Mouse (Mus musculus) NIH3T3 (cell line): ENCODE results near the gene Itgb1bp1.

ENCODE experiments used
- DNase-seq: peaks from one replicate; pipeline ENCODE4 v3.0.0-alpha.2; 2012; ENCODE audit warnings: low read depth

The Itgb1bp1 gene

DNA sequence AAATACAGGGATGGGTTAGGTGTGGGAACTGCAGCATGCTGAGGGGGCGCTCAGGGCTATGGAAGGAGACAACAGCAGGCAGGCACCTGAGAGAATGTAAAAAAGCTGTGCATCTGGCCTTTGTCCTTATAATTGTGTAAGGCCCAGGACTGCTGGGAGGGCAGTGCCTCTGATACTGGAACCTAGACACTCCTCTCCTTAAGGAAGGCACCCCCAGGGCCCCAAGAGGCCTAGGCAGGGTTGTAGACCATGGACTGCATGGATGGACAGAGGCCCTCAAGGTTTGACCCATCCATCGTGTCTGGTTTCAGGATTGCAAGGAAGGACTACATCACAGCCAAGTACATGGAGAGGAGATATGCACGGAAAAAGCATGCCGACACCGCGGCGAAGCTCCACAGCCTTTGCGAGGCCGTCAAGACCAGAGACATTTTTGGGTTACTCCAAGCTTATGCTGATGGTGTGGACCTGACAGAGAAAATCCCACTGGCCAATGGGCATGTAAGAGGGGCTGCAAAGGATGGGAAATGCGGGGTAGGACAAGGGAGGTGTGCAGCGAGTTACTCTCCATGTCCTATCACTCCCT, 41.6 kb downstream of the Itgb1bp1 start:
- DNase-seq: no peak

DNA sequence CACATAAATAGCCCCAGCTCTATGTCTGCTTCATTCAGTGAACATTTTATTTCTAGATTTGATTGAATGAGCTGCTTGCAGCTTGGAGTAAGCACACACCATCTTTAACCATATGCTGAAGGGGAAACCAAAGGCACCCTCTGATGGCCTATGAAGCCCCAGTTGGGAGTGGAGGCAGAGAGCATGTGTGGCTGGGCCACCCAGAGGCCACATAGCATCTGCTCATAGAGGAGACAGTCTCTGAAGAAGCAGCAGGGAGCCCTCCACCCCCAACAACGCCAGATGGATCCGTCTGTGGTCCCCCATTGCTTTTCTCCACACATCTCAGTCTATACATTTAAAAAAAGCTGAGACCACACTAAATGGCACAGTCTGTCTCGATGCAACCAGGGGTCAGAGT, 44.1 kb downstream of the Itgb1bp1 start:
- no peak for DNase-seq

DNA sequence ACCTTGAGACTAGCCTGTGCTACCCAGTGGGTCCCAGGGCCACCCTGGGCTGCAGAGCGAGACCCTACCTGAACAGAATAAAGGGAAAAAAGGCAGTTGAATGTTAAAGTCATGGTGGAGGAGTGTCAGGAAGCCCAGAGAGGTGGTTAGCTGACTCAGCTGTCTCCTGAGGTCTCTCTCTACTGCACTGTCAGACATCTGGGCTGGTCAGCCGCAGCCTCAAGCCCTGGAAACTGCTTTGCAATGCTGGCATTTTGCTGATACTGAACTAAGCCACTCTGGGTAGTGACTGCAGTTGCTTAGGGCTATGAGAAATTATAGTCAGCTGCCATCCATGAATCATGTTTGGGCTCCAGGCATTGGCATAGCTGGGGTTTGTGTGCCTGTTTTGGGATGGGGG, 51.5 kb downstream of the Itgb1bp1 start:
- DNase-seq: peak; percentile 34

DNA sequence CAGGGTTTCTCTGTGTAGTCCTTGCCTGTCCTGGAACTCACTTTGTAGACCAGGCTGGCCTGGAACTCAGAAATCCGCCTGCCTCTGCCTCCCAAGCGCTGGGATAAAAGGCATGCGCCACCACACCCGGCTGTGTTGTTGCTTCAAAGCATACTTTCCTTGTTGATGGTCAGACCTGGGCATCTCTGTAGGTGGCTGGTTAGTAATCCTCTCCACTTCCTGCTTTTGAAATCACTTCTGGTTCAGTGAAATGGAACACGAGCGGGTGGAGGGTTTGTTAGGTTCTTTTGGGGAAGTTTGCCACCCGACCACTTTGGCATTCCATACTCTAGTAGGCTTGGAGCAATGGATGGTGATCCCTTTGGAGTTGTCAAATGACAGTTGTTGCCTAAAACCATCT, 52.4 kb downstream of the Itgb1bp1 start:
- DNase-seq: no peak

DNA sequence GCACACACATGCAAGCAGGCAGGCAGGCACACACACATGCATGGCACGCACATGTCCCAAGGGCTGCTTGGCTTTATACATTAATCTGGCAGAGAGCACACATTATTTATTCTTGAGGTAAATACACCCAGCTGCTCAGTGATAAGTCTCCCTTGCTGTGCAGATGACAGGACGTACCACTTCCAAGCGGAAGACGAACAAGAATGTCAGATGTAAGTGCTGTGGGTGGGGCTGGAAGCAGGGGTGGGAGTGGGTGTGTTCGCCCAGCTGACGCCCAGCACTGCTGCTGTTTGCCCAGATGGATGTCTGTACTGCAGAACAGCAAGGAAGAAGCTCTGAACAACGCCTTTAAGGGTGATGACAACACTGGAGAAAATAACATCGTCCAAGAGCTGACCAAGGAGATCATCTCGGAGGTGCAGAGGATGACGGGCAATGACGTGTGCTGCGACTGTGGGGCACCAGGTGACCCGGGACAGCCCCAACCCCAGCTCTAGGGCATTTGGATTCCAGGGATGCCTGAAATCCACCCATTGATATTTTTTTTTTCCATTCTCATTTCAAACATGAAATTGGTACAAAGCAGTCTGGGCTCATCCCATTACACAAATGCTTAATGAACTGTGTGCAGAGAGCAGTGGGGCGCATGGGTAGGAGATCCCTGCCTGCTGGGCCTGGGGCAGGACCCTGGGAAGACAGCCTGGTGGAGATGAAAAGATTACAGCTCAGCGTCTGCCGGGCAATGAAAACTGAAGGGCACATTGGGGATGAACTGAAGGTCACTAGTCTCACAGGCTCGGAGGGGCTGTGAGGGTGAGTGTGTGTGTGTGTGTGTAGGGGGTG, 56.8 kb downstream of the Itgb1bp1 start:
- DNase-seq: no peak

DNA sequence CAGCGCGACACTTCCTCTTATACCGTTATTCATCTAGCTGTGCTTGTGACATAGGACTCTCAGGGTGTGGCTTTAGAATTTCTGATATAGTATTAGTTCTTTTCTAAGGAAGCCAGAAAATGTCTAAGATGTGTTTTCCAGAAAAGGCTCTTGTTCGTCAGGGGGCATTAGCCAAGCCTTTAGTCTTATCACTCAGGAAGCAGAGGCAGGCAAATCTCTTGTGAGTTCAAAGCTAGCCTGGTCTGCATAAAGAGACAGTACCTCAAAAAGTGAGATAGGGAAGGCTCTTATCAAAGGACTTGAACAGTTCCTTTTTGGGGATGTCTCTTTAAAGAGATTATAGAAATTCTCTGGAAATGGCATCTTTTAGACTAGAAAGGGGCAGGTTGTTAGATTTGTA, 57.4 kb downstream of the Itgb1bp1 start:
- DNase-seq: no peak

DNA sequence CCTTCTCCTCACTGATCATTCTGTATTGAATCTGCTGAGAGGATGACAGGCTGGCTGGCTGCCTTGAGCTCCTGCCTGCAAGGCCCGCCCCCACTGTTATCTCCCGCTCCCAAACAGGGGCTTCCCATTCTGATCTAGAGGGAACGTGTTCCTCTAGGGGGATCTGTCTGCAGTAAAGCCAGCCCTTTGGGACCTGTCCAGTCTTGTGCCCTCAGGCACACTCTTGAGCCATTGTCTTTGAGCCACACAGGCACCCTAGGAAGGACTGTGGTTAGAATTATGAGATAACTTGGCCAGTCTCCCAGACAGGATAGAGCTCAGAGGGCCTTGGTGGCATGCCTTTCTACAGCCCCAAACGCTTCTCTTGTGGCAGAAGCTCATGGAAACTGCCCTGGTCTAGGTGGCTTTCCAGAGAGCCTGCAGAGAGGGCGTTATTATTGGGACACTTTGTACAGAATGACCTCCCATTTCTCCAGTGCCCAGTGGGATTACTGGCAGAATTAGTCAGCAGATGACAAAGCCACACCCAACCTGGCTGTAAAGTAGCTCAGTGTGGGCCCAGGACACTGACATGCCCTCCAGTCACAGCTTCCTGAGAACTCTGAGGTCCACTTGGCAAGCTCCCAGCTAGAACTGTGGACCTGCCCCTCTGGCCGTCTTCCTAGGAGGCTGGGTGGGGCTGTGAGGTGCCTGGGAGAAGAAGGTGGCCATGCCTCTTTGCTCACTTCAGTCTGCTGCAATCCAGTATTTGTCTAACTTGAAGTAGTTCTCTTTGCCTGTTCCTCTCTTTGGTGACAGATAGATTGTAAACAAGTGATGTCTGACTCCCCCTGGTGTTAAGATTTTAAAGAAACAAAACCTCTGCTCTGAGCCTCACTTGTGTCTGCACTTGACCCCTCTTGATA, 58.8 kb downstream of the Itgb1bp1 start:
- peak; percentile 71 for DNase-seq

DNA sequence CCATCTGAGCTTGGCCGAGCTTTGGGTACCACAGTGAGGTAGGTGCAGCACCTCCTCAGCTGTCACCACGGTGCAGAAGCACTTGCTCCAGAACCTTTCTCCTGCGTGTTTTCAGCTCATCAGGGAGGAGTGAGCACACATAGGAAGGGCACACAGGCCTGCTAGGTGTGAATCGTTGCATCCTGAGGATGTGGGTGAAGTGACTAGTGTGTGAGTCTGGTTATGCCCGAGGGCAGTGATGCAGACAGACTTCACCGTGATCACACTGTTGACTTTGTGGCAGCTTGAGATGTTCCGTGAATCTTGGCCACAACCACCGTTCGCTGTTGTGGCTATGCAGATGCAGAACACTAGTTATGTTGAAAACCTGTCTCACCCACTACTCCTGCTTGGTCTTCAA, 59.8 kb downstream of the Itgb1bp1 start:
- no peak for DNase-seq

DNA sequence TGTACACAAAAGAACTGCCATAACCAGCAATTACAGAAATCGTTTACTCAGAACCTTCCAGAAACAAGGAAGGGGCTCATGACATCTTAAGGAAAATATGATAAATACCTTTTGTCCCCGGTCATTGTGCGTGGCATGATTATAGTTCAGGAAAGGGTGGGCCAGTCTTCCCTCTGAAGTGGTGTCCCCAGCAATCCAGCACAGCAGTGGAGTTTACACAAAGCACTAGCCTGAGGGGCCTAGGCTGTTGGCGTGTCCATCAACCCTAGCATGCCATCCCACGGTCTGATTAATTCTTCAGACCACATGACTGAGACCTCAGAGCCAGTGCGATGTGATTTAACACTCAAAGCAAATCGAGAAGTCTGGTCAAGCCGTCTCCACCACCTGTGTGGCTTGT, 60.7 kb downstream of the Itgb1bp1 start:
- DNase-seq: no peak

DNA sequence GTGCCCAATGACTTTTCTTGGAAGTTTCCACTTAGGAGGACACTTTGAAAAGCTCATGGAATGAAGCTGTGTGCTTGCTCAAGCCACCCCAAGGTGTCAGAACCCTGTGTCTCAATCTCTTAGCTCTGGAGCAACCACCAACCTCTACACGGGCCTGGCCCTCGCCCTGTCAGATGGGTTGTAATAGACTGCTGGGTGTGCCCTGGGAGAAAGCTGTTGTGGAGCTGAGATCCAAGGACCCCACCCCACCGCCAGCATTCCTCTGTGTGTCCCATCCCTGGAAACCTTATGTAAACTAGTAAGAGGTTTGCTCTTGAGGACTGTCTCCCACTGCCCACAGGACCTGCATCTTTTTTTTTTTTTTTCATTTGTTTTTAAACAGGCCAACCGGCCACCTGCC, 62.2 kb downstream of the Itgb1bp1 start:
- no peak for DNase-seq

DNA sequence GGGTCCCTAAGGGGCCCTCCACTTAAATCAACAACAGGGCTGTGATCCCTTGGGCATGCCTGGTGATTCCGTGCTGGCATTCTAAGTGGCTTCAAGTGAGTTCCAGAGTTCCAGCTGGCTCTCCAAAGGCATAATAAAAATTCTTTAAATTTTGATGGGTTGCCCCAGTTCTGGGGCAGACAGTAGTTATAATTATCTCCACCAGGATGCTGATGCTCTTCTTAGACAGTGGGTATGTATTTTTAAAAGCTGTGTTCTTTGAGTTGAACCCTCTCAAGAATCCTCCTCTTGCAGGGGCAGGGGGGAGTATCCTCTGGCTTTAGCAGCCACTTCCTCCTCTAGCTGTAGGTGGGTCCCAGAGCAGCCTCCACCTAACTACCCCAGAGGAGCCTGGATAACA, 65.5 kb downstream of the Itgb1bp1 start:
- DNase-seq: no peak

DNA sequence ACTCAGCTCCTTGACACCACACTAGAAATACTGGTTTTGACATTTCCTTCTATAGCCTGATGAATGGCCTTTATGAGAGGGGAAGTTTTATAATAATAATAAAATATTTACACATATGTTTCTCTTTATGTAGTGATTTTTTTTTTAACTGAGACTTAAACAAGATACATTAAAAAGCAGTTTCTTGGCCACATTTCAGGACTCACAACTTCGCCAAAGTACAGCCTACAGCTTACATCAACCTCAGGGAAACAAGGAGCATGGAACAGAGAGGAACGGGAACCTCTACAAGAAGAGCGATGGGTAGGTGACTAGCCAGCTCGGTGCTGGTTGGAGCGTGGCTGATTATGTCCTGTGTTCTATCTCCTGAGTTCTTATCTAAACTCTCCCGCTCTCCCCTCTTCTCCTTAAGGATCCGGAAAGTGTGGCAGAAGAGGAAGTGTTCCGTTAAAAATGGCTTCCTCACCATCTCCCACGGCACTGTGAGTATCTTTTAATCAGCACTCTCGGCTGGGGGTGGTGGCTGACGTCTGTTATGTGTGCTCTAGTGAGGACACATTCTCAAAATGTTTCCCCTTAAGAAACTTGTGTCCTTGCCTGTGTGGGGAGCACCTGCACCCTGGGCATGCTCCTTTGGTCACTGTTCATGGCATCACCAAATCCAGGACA, 68.2 kb downstream of the Itgb1bp1 start:
- DNase-seq: peak; percentile 61

DNA sequence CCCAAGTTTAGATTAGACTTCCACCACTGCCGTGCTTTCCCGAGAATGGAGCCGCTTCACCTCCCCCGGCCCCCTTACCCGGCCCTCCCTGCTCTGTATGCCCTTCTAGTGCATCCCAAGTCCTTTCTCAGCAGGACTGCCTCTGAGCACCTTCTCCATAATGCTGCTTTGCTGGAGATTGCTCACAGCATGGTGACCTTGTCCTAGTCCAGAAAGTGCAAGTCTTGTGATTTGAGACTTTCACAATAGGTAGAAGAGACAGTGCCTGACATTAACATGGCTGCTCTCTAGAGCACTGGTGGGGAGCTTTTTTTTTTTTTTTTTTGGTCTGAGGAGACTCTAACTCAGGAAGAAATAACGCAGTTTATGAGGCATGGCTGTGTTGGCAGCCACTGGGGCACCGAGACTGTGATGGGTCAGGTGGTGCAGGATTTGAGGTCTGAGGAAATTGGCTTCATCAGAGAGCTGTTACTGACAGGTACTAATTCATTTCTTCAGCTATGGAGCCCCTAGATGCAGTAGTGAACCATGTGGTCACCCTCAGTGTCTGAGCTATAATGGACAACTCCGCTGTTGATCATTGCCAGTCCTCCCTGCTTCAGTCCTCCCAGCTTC, 71.4 kb downstream of the Itgb1bp1 start:
- no peak for DNase-seq

DNA sequence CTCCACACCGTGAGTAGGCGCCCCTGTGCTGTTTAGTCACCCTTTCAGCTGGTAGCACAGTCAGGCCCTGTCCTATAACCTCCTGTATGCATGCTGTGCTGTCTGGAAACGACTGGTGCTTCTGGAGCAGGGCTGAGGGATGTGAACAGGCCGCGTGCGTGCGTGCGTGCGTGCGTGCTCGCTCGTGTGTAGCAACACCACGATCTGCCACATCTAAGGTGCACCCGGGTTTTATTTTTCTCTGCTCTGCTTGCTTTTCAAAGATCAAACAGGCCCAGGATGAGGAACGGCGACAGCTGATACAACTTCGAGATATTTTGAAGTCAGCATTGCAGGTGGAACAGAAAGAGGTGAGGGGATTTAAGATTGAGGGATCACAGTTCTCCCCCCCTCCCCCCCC, 73.2 kb downstream of the Itgb1bp1 start:
- no peak for DNase-seq

DNA sequence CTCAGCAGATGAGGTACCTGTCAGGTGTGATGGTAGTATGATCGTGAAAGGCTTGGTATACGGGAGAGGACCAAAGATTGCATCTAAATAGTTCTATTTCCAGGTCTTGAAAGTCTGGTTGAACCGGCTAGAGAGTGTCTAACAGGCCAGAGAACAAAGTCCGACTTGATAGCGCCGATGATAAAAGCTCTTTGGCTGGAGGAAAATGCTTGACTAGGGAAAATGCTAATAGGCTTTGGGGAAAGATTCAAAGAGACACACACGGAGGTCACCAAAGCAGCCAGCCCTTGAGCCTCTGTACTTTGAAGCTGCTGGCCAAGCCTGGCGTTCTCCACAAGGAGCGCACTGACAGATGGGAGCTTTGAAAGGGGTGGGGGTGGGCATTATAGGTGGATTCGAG, 76.8 kb downstream of the Itgb1bp1 start:
- no peak for DNase-seq

DNA sequence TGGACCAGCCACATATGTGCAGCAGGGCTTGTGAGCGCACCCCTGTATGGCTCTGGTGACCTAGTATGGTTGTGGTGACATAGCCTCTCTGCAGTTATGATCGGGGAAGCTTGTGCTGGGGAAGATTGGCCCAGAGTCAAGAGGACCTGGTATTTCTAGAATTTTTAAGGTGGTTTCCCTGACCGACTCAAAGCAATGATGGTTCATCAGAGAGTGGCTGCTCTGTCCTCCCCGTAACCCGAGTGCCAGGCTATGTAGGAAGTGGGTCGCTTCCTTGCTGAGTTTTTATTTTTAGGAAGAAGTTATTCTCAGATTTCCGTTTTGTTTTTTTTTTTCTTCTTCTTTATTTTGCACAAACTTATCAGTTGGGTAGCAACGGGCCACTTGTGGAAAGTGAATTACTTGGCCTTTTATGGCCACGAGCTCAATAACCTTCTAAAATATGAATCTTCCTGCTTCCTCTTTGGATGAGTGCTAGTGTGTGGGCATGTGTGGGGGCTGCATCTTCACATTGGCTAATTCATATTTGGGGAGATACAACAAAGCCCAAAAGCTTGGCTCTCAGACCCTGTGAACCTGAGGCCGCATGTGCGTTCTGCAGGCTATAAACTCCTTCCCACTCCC, 77.8 kb downstream of the Itgb1bp1 start:
- DNase-seq: no peak

DNA sequence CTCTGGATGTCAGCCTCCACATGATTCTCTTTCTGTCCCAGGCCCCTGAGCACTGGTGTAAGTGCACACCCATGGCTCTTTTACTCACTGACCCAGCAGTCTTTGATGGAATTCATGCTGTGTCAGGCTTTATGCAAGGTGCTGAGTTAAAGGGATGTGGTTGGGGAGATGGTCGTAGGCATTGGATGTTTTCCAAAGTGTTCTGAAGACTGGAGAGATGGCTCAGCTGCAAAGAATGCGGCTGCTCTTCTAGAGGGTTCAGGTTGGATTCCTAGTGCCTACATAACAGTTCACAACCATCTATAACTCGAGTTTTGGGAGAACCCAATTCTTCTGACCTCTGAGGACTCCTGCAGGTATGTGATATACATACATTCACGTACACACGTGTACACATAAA, 78.7 kb downstream of the Itgb1bp1 start:
- peak; percentile 24 for DNase-seq

DNA sequence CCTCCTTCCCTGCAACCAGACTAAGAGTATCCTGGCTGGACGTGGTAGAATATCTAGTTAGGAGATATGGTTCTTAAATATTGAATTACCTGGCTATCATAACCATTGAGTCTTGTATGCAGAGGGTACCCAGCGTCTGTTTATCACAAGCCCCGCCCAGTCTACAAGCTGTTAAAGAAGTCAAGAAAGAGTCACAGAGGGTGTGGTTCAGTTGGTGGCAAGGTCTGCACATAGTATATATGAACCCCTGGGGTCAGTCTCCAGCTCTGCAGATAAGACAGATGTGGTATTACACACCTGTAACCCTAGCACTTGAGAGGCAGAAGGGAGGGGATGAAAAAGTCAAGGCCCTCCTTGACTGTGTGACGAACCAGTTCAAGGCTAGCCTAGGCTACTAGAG, 80.3 kb downstream of the Itgb1bp1 start:
- no peak for DNase-seq

DNA sequence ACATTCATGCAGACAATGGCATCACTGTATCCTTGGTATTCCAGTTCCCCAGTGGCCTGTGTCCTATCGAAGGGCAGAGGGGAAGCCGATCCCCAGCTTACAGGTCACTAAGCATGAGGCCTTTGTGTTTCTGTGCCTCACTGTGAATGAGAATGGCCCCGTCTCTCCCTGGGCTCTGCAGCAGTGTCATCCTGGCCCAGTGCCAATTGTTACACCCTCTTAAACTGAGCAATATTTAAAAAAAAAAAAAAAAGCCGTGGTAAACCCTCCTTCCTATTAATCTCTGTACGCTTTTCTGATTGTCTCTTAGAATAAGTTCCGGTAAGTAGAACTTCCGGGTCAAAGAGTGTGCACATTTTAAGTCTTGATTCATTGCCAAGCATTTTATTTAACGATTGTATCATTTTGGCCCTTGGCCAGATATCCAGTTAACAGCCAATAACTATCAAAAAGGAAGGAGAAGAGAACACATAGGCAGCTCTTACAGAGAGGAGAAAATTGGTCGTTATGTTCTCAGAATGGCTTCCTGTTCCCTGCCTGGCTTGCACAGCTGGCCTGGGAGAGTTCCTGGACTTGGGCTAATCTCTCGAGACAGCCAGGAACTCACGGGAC, 81.3 kb downstream of the Itgb1bp1 start:
- peak; percentile 33 for DNase-seq

DNA sequence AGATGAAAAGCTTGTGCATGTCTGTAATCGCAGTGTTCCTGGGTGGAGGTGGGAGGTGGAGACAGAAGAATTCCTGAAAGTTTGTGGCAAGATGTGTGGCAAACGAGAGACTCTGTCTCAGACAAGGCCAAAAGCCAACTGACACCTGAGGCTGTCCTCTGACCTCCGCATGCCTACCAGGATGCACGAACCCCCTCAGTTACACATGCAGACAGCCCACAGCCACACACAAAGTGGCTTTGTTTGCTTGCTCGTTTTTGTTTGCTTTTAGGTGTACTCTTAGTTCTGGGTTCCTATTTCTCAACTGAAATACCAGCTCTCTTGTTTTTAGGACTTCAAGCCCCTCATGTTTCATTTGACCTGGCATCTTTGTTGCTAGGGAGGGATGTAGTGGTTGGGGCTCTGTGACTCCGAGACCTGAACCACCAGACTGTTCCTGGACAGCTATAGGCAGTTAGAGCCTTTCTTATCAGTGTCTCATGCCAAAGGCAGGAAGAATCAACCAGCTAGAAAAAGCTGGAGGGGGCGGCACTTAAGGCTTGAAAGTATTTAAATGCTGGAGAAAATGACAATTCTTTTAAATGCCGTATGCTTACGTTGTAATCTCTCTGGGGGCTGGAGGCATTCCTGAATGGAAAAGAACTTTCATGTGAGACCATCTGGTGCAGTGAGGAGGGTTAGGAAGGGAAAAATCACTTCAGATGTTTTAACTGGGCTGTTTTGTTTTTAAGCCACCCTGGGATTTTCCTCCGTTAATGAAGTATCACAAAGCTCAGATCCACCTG, 84.4 kb downstream of the Itgb1bp1 start:
- no peak for DNase-seq
